Mouse (Mus musculus) testis, adult 2 months (tissue): Measurements from ENCODE around the gene Oxtr.

ENCODE experiments used
- CTCF ChIP-seq: fragments of 200-500 bp; IDR thresholded peaks from 2 replicates; pipeline ENCODE4 v1.5.1; 2012; ENCODE audit warnings: low read depth, mild to moderate bottlenecking, inconsistent platforms, low read length, moderate library complexity; ENCODE audit not compliant: control insufficient read depth, insufficient read depth, insufficient replicate concordance
- POLR2A ChIP-seq: fragments of 200-500 bp; IDR thresholded peaks from 2 replicates; pipeline ENCODE4 v1.6.1; 2012; ENCODE audit warnings: low read depth, mild to moderate bottlenecking, inconsistent platforms, low read length, moderate library complexity; ENCODE audit not compliant: control insufficient read depth

DNA sequence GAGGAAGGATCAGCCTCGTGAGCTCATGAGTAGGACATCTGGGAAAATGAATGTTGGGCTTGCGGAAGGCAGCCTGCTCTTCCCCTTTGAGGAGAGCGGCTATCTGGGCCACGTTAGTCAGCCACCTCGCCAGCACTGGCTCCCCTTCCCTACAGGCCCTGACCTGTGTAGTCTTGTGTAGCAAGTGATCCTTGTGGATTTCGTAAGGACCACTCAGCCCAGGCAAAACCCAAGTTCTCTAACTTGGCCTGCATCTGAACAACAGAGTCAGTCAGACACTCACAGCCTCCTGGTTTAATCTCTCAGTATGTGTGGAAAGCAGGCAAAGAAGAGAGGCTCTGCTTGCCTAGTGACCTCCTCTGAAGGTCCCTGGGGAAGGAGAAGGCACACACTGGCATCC is 2.9 kb upstream of the Oxtr start:
- TF ChIP-seq CTCF (no peak), POLR2A (no peak)
